Mouse (Mus musculus) natural killer cell, adult 2 months (primary cell): ENCODE data around the gene F13b.

Source experiments
- DNase-seq, 2 experiments: peaks; one replicate each; pipeline ENCODE4 v3.0.0; 2022; ENCODE audit warnings: low spot score in 2 of 2

Gene F13b

GRCm38 (mm10) chr1:139501258-139501752 lies at the start of gene F13b:
Gene F13b (plus strand): TSS chr1:139501702.
- DNase-seq: no peak

- peak; percentile 94 to 95 for DNase-seq
These were observed 46.9 kb upstream of the F13b start, which contains the start of gene Aspm for GRCm38 (mm10) chr1:139454340-139455225. Gene Aspm (plus strand): TSS chr1:139454772.

- DNase-seq: no peak
These were observed 46.2 kb upstream of the F13b start for GRCm38 (mm10) chr1:139455226-139455869.

- DNase-seq: no peak
These were observed 40.7 kb upstream of the F13b start for GRCm38 (mm10) chr1:139460807-139461206.

- no peak for DNase-seq
These were observed 35.6 kb upstream of the F13b start for GRCm38 (mm10) chr1:139465936-139466335.

GRCm38 (mm10) chr1:139478898-139479297 lies 22.6 kb upstream of the F13b start:
- DNase-seq: no peak

GRCm38 (mm10) chr1:139480246-139480645 lies 21.3 kb upstream of the F13b start:
- no peak for DNase-seq

- DNase-seq: no peak
These were observed 20.4 kb upstream of the F13b start for GRCm38 (mm10) chr1:139481146-139481545.

GRCm38 (mm10) chr1:139494630-139495029 lies 6.9 kb upstream of the F13b start:
- DNase-seq: no peak

GRCm38 (mm10) chr1:139495408-139495807 lies 6.1 kb upstream of the F13b start:
- no peak for DNase-seq

- no peak for DNase-seq
These were observed 5.3 kb upstream of the F13b start for GRCm38 (mm10) chr1:139496212-139496611.

- no peak for DNase-seq
These were observed 1.8 kb upstream of the F13b start for GRCm38 (mm10) chr1:139499751-139500150.

- DNase-seq: no peak
These were observed 13.1 kb downstream of the F13b start for GRCm38 (mm10) chr1:139514556-139514955.

- no peak for DNase-seq
These were observed 47.0 kb downstream of the F13b start for GRCm38 (mm10) chr1:139548536-139548935.

- no peak for DNase-seq
These were observed 49.8 kb downstream of the F13b start for GRCm38 (mm10) chr1:139551311-139551710.

GRCm38 (mm10) chr1:139560024-139560423 lies 58.5 kb downstream of the F13b start, which contains the start of gene Cfhr1:
Gene Cfhr1 (minus strand): TSS chr1:139560272.
- no peak for DNase-seq
